Mouse (Mus musculus) kidney, postnatal 0 days (tissue): ENCODE data around the gene Oaz2. TPM values are rescaled to one million over a fixed set of nuclear protein-coding genes. Genes with fewer than 3 reads are reported as not detected.
A peak's percentile ranks its signal among the peaks of the same experiment; 100 is the strongest.

Experiments
- ATAC-seq: fragments of 200-750 bp; cut with Nextera tagmentation; replicated peaks from 2 replicates; pipeline ENCODE4 v1.8.0; 2017; ENCODE audit warnings: low read depth, moderate number of reproducible peaks, moderate TSS enrichment, moderate library complexity; ENCODE audit not compliant: low FRiP score
- DNase-seq: peaks from one replicate; pipeline ENCODE4 v3.0.0-alpha.2; 2016; ENCODE audit warnings: low spot score
- H3K27ac ChIP-seq: fragments of 300-500 bp; sonication (generic); 2 replicates; pipeline ENCODE4 v1.5.1; 2014; ENCODE audit warnings: mild to moderate bottlenecking
- H3K27me3 ChIP-seq: fragments of 300-500 bp; sonication (generic); 2 replicates; pipeline ENCODE4 v1.6.1; 2014; ENCODE audit warnings: low read length, mixed read lengths; ENCODE audit not compliant: insufficient read depth
- H3K36me3 ChIP-seq: fragments of 300-500 bp; sonication (generic); 2 replicates; pipeline ENCODE4 v1.6.1; 2014; ENCODE audit warnings: low read length, mixed read lengths; ENCODE audit not compliant: insufficient read depth
- H3K4me1 ChIP-seq: fragments of 300-500 bp; sonication (generic); replicated peaks from 2 replicates; pipeline ENCODE4 v1.6.1; 2014; ENCODE audit warnings: antibody characterized with exemption, low read length, mixed read lengths; ENCODE audit not compliant: insufficient read depth
- H3K4me2 ChIP-seq: fragments of 300-500 bp; sonication (generic); 2 replicates; pipeline ENCODE4 v1.6.1; 2014; ENCODE audit warnings: mild to moderate bottlenecking, low read length, moderate library complexity, mixed read lengths
- H3K4me3 ChIP-seq: fragments of 300-500 bp; sonication (generic); replicated peaks from 2 replicates; pipeline ENCODE4 v1.5.1; 2014; ENCODE audit warnings: low read depth, low read length
- H3K9ac ChIP-seq: fragments of 300-500 bp; sonication (generic); 2 replicates; pipeline ENCODE4 v1.6.1; 2014; ENCODE audit warnings: low read depth, low read length
- H3K9me3 ChIP-seq: fragments of 300-500 bp; sonication (generic); replicated peaks from 2 replicates; pipeline ENCODE4 v1.6.1; 2016; ENCODE audit warnings: low read length, inconsistent platforms, mixed read lengths
- CTCF ChIP-seq: IDR thresholded peaks from 2 replicates; pipeline ENCODE4 v1.5.1; 2016; ENCODE audit warnings: antibody characterized with exemption, low read depth, mild to moderate bottlenecking, moderate library complexity
- WGBS: fragments of 180-500 bp; shearing (Covaris S2); extraction: QIAGEN DNeasy Blood & Tissue Kit; methylation state at CpG from one replicate; pipeline ENCODE4 v1.1.7; 2014; 5-methylcytosine and 5-hydroxymethylcytosine counted together
- polyA plus RNA-seq: library from polyadenylated mRNA; unstranded; fragments of >200 nt; fragmentation: Nextera tagmentation; extraction: Ambion mirVana; gene quantifications from 2 replicates; pipeline ENCODE4 v1.2.1, GENCODE M21; 2015

Gene Oaz2
- polyA plus RNA-seq, 1 experiment from 2014 or later: 299 TPM

- H3K36me3 ChIP-seq: no peaks in the 10 kb centered on the region
- no peaks in the 10 kb centered on the region for H3K27me3 ChIP-seq
- no peaks in the 10 kb centered on the region for H3K4me1 ChIP-seq
- H3K4me2 ChIP-seq: no peak overlapping the region
- no peak for ATAC-seq
- H3K27ac ChIP-seq: no peak overlapping the region
- no peak for DNase-seq
- no peak overlapping the region for H3K4me3 ChIP-seq
- TF ChIP-seq CTCF: no peak
- no peaks in the 10 kb centered on the region for H3K9me3 ChIP-seq
- H3K9ac ChIP-seq: no peak overlapping the region
- WGBS: 89% methylated on average over 3 of the region's 3 CpGs
Measured at GRCm38 (mm10) chr9:65657218-65657617, 10.6 kb upstream of the Oaz2 start.

GRCm38 (mm10) chr9:65661029-65661428 is 6.8 kb upstream of the Oaz2 start:
- Histone ChIP-seq H3K4me2 (no peak overlapping the region), H3K9ac (no peak overlapping the region), H3K9me3 (no peaks in the 10 kb centered on the region), H3K4me3 (no peak overlapping the region), H3K27me3 (no peaks in the 10 kb centered on the region), H3K4me1 (no peaks in the 10 kb centered on the region), H3K27ac (no peak overlapping the region), H3K36me3 (no peaks in the 10 kb centered on the region)
- 56% methylated on average over 5 of the region's 5 CpGs for WGBS
- peak; percentile 50; the same call in 1 of the 2 replicates for ATAC-seq
- DNase-seq: peak; percentile 74
- TF ChIP-seq CTCF: peak; percentile 74

- Histone ChIP-seq H3K36me3 (no peaks in the 10 kb centered on the region), H3K4me2 (no peak overlapping the region), H3K27ac (no peak overlapping the region), H3K9ac (no peak overlapping the region), H3K27me3 (no peaks in the 10 kb centered on the region), H3K4me1 (no peaks in the 10 kb centered on the region), H3K4me3 (no peak overlapping the region), H3K9me3 (no peaks in the 10 kb centered on the region)
- TF ChIP-seq CTCF: no peak
- 35% methylated on average over 1 of the region's 1 CpGs for WGBS
- DNase-seq (no peak), ATAC-seq (no peak)
Measured at GRCm38 (mm10) chr9:65661493-65661892, 6.3 kb upstream of the Oaz2 start.

DNA sequence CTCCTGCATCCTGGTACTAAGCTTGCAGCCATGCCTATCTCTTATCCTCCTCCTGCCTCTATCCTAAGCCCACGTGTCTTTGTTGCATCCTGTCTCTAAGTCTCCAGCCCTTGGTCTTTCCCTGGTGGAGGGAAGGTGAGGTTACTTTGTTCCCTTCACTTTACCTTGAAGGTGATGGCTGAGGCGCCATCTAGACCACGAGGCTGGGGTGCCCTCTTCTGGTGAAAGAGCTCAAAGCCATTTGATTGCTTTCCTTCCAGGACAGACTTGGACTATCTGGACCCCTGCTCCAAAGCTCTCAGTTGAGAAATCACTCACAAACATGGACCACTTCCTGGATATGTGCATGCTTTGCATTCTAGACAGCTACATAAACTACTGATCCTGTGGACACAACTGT is 3.6 kb upstream of the Oaz2 start:
- TF ChIP-seq CTCF: peak; percentile 96
- H3K9me3 ChIP-seq: no peaks in the 10 kb centered on the region
- ATAC-seq (0 out of 2 replicates have a peak, but pooled peaks have one; percentile 38), DNase-seq (peak; percentile 72)
- no peak overlapping the region for H3K27ac ChIP-seq
- no peaks in the 10 kb centered on the region for H3K36me3 ChIP-seq
- no peak overlapping the region for H3K4me2 ChIP-seq
- no peaks in the 10 kb centered on the region for H3K27me3 ChIP-seq
- no peak overlapping the region for H3K4me3 ChIP-seq
- H3K4me1 ChIP-seq: no peaks in the 10 kb centered on the region
- 3% methylated on average over 3 of the region's 3 CpGs for WGBS
- no peak overlapping the region for H3K9ac ChIP-seq

DNA sequence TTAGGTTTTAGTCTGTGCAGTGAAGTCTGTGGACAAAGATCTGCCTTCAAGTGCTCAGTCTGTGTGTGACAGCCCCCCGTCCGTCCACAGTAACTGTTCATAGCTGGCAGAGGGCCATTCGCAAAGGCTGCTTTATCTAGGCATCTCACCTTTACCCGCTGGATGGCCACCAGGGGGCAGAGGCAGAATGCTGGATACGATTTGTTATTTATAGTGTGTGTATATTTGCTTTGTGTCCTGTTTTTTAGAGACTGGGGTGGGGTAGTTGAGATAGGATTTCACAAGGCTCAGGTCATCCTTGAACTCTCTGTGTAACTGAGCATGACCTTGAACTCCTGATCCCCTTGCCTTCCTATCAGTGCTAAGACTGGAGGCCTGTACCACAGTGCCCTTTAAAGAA is 1.8 kb upstream of the Oaz2 start:
- no peaks in the 10 kb centered on the region for H3K36me3 ChIP-seq
- peak; percentile 77 for DNase-seq
- 5% methylated on average over 5 of the region's 5 CpGs for WGBS
- H3K27me3 ChIP-seq: no peaks in the 10 kb centered on the region
- no peaks in the 10 kb centered on the region for H3K9me3 ChIP-seq
- peak; percentile 48; the same call in 1 of the 2 replicates for ATAC-seq
- no peaks in the 10 kb centered on the region for H3K4me1 ChIP-seq
- no peak overlapping the region for H3K4me2 ChIP-seq
- no peak overlapping the region for H3K27ac ChIP-seq
- H3K4me3 ChIP-seq: no peak overlapping the region
- TF ChIP-seq CTCF: peak; percentile 91
- H3K9ac ChIP-seq: no peak overlapping the region

DNA sequence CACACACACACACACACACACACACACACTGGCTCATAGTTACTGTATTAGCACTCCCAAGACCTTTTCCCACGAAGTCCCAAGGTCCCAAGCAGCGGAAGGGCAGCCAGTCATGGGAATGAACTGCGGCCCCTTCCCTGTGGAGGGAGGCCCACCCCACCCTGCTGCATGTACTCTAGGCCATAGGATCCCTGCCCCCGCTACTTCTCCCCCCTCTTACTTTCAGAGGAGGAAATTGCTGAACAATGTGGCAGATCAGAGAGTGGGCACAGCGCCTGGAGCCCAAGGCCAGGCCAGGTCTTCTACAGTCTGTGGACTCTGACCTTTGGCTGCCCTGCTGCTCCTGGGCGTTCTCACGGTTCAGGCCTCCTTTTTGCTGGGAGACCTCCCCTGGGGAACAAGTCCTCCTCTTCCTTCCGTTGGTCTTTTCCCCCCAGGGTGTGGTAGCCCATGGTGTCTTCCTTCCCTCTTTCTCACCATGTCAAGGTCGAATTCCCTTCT is 3.7 kb downstream of the Oaz2 start:
- TF ChIP-seq CTCF: no peak
- H3K36me3 ChIP-seq: no peaks in the 10 kb centered on the region
- DNase-seq: peak; percentile 69
- WGBS: 43% methylated on average over 9 of the region's 9 CpGs
- no peaks in the 10 kb centered on the region for H3K27me3 ChIP-seq
- H3K4me1 ChIP-seq: no peaks in the 10 kb centered on the region
- H3K4me2 ChIP-seq: no peak overlapping the region
- no peak overlapping the region for H3K4me3 ChIP-seq
- no peaks in the 10 kb centered on the region for H3K9me3 ChIP-seq
- ATAC-seq: peak; percentile 80
- peak overlapping the region; percentile 68 for H3K27ac ChIP-seq
- H3K9ac ChIP-seq: no peak overlapping the region

DNA sequence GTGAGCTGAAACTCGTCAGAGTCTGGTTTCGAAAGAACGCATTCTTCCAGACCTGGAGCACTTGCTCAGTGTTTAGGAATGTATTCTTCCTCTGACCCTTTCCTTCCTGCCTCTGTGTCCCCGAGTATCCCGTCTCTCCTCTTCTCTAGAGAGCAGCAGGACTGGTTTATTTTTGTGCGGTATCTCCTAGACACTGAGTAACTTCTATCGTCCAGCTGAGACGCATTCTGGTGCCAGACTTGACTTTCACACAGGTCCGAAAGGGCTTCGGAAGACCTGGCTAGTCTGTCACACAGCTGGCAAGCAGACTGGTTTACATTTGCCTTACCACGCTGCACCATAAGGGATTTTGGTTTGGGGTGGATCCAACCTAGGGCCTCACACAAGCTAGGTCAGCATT is 5.2 kb downstream of the Oaz2 start:
- no peaks in the 10 kb centered on the region for H3K36me3 ChIP-seq
- no peaks in the 10 kb centered on the region for H3K27me3 ChIP-seq
- H3K9ac ChIP-seq: no peak overlapping the region
- peak overlapping the region; percentile 68 for H3K27ac ChIP-seq
- no peak for ATAC-seq
- H3K9me3 ChIP-seq: no peaks in the 10 kb centered on the region
- no peak for DNase-seq
- peaks cover 5% of the 10 kb centered on the region; the same call in 1 of the 2 replicates for H3K4me1 ChIP-seq
- H3K4me3 ChIP-seq: no peak overlapping the region
- 53% methylated on average over 11 of the region's 11 CpGs for WGBS
- no peak for TF ChIP-seq CTCF
- H3K4me2 ChIP-seq: no peak overlapping the region
